Mouse (Mus musculus): ENCODE data around the gene Zcwpw1.
"Not testable (repeated sequence)": the region's sequence is repeated elsewhere in the genome, so short reads cannot be mapped to it uniquely, and the experiment has no call there.

GRCm38 (mm10) chr5:137871644-137872380, 84.2 kb downstream of the Zcwpw1 start, which contains the start of gene Pilrb2:
- not testable (repeated sequence) for TF ChIP-seq CTCF, EP300 (IDR thresholded peaks at IDR 0.05)

Data from lung, postnatal 0 days (tissue).